Mouse (Mus musculus) urinary bladder, postnatal 25 days (tissue): Measurements from ENCODE around the gene Bcl2.

Experiments
- DNase-seq: peaks from one replicate; pipeline ENCODE4 v3.0.0; 2022; ENCODE audit warnings: low spot score

Bcl2 gene

DNA sequence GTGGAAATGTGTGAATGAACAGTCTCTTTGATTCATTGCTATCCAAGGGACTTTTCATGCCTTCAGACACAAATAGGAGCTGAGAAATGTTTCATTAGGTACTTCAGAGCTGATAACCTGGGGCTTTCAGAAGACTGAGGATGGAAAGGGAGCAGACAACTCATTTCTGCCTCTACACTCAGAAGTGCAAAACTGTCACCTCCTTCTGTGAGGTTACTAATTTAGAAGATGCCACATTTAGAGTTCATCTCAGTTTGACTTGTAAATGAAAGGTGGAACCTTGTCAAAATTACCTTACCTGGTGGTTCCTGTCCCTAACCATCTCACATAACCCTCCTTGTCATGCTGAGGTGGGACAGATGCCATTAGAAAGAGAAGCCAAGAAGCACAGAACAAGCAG is 128.7 kb downstream of the Bcl2 start:
- no peak for DNase-seq

DNA sequence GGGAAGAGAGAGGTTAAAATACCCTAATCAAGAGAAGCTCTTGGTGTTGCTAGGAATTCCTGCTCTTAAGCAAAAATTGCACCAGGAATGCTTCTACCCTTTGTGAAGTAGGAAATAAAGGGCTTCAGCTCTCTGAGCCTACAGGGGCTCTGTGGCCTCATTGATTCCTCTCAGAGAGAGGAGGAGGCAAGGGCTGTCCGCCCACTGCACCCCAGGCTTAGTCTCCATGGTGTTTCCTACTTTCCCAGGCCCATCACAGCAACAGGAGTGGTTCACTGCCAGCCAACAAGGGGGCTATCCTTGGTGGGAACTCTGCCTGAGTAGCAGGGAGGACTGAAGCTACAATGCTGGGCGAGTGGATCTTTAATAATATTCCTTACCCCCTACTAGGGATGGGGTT is 129.2 kb downstream of the Bcl2 start:
- DNase-seq, result no peak

DNA sequence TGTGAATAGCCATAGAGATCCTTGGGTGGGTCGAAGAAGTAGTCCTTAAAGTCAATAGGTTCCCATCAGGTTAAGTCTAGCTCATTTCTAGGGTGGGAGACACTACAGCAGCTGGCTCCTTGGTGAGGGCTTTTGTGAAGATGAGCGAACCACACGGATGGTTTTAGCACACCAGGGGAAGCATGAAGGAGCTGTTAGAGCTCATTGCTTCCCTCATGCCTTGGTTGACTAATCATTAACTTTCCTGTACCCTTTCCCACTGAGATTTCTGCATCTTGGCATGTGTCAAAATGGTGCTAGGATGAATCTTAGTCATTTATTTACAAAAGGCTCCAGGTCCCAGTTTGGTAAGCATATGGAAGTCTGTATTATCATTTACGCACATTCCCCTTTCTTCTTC is 129.8 kb downstream of the Bcl2 start:
- no peak for DNase-seq

DNA sequence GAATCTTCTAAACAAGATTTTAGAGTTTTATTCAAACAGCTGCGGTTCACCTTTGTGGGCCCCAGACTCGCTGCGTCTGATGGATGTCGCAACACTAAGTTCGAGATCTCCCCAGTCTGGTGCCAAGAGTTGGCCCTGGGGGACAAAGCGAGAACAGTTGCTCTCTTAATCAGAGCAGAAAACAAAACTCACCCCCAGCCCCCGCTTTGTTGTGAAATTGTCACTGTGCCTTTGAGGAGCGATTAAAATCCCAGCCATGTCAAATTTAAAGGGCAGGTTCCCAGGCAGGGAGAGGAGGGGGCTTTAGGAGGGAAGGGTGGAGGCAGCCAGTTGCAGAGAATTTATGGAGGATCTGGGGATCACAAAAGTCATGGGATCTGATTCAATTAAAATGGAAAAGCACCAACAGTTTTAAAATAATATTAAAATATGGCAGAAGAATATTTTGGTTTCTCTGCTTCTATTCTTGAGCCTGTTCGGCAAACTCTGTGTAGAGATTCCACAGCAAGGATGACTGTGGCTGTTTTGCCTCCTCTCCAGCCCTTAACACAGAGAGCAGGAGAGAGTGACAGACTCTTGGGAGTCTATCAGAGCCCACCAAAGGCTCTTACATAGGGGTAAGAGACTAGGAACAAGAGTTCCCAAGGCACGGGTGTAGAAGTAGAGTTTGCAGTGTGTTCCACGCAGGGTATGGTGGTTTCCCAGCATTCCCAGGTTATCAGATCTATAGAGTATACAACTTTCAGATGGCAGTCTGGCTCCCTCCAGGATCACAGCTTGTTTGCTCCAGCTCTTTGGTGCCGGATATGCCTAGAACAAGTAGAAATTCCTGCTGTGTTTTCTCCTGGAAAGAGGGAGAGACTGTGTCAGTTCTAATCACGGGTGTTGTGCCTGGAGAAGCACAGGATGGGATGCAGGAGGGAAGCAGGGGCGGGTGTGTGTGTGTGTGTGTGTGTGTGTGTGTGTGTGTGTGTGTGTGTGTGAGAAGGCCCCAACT is 130.5 kb downstream of the Bcl2 start:
- peak; percentile 11 for DNase-seq

DNA sequence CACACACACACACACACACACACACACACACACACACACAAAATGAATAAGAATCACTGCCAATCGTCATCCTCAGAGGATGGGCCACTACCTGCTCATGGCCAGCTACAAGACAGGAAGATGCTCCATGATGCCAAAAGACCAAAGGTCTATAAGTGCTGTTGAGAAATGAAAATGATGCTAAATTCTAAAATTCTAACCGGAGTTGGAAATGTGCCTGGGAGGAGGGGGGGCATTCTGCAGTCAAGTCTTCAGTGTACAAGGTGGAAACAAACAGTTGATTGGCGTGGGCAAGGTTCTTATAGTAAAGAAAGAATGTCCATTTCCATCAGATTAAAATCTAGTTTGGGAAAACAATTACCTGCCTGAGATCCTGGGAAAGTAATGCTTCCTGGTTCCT is 131.3 kb downstream of the Bcl2 start:
- DNase-seq, result no peak

DNA sequence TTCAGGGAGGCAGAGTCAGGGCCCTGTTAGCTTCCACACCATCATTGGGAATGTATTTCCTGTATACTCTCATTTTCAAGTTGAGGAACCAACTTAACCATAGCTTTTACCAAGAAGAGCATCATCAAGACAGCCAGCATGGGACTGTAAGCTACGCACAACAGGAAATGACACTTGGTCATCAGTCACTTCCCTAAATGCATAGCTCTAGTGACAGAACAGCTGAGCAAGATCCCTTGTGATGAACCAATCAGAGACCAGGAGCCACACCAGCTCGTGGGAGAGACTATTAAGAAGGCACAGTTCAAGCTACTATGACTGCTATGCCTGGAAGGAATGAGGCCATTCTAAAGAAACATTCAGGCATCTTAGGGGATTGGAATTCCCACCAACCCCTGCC is 132.3 kb downstream of the Bcl2 start:
- DNase-seq, result no peak

DNA sequence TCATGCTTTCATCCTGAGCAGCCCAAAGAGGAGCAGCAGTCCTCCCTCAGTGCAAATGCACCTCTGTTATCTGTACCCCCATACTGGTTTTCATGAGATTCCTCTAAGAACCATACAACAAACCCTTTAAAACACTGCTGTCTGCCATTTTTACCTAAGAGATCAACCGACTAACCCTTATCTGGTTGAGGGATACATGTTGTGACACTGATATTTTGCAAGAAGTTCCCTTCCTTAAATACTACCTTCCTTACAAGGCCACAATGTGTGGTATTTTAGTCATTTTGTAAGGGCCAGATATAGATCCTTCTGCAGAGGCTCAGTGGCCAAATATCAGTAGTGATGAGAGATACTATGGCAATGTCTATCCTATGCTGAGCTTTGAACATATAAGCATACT is 134.3 kb downstream of the Bcl2 start:
- no peak for DNase-seq

DNA sequence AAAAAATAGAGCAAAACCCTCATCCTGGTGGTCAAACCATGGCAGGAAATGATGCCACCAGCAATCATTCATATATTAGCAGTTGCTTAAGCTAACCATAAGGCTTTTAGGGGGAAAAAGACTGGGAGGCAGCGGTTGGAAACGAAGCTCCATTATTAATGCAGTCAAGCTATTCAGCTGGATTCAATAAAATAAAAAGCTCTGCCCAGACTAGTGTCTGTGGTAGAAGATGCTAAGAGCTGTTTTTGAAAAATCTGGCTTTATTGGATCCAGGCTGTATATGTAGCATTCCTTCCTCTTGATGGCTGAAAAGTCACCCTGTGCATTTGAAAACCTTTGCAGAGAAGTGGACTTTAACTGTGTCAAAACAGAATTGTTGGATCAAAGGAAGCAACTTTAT is 141.6 kb downstream of the Bcl2 start:
- no peak for DNase-seq

DNA sequence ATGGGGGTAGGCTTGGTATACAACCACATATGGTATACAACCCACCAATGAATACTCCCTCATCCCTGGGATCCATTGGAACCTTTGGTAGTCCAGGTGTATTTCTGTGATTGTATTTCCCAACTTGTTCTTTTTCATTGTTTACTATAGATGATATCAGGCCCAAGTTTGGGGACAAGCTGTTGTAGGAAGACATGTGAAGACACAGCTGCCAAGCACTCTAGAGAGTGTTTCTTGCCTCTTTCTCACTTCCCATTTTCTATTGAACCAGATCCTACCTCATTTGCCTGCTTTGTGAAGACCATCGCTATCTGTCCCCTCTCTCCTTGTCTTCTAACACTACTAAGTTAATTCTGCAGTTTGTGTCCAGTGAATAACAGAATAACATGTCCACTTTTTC is 143.2 kb downstream of the Bcl2 start:
- DNase-seq, result no peak

DNA sequence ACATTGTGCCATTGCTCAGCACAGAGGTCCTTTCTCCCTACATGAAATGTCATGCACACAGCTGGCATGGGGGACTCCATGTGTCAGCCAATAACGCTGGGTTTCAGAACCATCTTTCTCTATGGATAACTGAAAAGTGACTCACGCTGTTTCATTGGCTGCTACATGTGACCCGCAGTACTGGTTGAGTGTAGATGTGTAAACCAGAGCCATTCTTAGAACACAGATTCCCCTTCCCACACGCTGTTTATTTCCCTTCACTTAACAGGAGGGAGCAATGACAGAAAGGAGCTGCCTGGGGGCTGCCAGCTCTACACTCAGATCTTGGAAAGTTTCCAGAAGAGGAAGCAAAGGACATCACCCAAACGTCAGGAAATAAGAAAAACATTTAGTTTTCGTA is 143.7 kb downstream of the Bcl2 start:
- no peak for DNase-seq

DNA sequence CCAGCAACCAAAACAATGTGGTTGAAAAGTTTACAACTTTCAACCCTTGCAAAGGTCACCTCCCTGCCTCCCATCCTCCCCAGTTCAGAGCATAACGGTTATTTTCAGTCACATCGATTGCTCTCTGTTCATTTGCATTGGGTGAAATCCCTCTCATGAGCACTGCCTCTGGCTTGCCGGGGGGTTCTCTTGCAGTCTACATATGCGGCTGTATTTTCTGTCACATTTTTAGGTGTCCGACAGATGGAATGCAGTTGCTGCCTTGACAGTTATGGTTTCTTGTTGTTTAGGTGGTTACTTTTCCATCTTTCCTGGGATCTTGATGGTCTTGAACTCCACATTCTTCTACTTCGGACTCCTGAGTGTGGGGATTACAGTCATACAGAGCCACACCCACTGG is 144.4 kb downstream of the Bcl2 start:
- DNase-seq, result no peak

DNA sequence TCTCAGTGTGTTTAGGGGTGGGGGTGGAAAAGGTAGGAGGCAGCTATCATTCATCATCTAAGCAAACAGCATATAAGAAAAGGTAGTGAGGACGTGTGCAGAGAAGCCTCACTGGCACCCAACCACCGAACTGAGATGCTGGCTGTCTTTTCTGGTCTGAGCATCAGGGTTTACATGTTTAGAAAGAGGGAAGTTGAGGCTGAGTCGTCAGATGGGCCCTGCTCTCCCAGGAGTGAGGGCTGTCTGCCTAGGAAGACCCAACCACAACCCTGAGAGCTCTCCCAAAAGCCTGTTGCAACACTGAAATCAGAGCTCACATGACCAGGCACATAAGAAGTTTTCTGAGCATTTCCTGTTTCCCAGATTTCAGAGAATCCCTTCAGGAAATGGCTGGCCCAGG is 145.2 kb downstream of the Bcl2 start:
- no peak for DNase-seq

DNA sequence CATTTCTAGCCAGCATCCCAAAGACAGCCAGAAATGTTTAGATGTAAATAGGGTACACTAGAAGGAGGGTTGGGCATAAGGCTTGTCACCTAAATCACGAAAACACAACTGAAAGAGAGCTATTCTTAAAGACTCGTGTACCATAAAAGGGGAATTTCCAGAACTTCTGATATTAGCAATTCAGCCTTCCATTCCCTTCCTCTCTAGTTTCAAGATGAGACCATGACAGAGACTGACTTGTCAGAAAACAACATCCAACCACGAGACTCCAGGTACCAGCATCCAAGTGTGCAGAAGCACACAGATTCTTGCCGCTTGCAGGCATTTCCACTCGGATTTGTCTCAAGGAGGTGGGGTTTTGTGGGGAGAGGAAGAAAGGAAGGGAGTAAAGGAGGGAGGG is 146.6 kb downstream of the Bcl2 start:
- DNase-seq, result no peak

DNA sequence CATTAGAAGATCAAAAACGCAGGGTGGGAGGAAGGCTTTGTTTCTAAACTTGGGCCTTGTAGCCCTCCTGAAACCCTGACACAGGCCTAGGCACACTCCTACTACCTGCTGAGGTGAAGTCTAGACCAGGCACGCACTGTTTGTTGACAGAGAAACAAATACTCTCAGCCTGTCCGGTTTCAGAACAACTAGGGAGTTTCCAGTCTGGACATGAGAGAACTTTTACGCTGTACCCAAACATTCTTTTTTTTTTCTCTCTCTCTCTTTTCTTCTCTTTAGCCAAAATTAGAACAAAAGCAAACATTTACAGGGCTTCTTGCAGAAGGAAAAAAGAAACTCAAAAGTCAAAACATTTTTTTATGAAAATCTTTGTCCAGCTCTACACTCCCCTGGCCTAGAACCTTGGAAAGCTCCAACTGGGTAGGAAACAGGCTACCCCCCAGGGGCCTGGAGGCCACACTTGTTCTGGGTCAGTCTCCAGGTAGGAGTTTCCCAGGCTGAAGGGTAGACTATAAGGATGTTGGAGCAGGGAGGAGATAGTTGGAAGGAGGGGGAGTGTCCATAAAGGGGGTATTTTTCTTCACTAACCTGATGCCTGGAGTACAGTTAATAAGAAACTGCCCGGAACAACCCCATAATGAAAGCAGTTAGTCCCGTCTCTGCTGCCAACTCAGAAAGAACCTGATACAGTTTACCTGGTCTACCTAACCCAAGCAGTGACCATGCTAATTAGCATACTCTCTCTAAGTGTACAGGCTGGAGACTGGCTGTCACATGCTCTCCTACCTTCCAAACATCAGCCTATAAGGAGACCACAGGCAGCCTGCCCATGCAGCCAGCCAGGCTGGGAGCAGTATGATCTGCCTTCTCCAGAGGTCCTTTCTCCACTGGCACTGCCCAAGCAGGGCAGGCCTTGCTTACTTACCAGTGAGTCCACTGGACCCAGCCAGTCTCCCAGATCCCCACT is 147.7 kb downstream of the Bcl2 start:
- DNase-seq, result no peak

DNA sequence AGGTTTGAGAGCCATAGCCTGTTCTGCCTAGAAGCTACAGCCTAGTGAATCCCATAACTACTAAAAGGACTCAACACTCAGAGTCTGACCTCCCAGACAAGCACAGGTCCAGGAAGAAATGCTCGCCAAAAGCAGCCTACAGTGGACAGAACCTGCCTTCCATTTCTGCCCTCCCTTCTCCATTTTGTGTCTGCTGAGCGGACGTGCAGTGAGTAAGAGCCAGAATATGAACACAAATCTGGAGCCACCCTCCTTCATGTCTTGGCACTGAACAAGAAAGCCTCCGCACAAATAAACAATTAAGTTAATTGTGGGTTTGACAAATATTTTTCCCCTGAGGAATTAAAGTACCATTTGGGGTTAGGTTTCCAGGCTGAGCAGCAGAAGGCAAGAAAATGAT is 148.8 kb downstream of the Bcl2 start:
- DNase-seq, result no peak

DNA sequence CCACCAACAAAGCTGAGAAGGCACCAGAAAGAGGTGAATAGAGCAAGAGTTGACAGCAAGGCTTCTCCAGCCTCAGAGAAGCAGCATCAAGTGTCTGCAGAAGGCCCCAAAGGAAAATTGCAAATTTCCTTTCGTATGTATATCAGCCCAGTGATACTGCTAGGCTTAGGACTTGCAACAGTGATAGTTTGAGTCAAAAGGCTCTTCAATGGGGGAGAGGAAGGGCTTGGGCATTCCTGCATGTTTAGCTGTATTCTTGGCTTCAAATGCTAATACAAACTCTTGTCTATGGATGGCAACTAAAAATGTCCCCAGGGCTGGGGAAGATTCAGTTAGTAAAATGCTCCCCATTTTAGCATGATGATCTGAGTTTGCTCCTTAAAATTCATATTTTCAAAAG is 149.6 kb downstream of the Bcl2 start:
- DNase-seq, result no peak

DNA sequence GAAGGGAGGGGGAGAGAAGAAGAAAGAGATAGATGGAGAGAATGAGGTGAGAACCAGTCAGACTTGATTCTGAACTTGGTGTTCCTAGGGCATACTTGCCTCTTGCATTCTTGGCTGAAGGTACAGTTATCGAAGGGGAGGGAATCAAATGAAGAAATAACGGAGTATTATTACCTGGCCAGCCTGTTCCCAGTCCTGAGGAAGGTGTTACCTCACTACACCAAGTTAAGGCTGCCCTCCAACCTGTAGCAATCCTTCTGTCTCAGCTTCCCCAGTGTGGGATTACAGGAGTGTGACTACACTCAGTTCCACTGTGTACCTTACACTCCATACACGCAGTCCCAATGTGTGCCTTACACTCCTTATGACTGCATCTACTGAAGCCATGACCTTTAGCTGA is 151.3 kb downstream of the Bcl2 start:
- no peak for DNase-seq

DNA sequence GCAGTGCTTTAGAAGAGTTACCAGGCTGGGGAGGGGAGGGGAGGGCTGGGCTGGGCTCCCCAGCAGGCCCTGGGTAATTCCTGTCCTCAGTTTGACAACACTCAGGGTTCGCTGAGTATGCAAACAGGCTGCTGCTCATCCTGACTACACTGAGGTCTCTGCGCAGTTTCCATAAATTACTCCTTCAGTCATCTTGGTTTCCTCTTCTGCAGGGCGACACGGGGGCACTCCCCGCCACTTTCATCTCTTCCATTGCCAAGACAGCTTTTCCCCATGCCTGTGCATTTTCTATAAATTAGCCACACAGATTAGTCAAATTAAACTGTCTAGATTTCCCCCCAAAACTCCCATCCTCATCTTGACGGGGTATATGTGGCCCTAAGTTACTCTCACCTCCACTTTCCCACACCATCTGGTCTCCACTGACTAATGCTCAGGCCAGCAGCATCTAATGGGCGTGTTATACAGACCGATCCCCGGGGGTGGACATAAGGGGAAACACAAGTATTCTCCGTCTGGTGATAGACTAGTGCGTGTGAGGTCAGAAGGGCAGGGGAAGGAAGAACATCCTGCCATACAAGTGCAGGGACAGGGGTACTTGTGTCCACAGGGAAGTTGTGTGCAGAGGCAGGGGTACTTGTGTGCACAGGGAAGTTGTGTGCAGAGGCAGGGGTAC is 152.9 kb downstream of the Bcl2 start:
- no peak for DNase-seq

DNA sequence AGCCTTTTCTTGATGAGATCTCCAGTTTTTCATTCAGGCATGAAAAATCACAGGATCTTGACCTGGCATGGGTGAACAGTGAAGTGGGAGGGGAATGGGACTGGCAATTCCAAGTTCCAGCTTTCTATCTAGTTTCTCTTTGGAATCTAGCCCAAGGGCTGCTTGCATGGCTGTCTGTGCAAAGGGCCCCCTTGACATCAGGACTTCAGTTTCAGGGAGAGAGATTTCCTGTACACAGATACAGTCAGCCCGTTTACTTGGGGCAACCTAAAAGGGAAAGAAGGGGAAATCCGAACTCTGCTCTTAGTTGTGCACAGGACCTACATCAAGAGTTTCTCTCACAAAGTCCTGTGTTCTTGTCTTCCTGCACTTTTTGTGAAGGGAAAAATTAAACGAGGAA is 154.0 kb downstream of the Bcl2 start:
- DNase-seq, result no peak

DNA sequence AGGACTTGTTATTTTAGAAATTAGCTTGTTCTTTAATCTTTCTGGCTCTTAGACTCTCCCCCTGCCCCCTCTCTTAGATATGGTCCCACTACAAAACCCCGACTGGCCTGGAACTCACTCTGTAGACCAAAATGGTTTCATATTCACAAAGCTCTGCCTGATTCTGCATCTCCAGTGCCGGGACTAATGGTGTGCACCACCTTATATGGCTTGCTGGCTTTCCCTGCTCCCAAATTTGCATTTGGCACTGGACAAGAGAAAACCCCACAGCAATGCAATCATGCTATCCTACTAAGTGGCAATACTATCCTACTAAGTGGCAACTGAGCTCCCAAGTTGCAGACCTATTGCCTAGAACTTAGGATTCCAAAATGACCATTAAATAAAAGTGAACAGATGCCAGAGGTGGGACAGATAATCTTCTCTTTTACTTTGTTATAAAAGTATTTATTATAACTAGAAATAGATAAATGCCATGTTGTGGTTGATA is 154.9 kb downstream of the Bcl2 start:
- no peak for DNase-seq

DNA sequence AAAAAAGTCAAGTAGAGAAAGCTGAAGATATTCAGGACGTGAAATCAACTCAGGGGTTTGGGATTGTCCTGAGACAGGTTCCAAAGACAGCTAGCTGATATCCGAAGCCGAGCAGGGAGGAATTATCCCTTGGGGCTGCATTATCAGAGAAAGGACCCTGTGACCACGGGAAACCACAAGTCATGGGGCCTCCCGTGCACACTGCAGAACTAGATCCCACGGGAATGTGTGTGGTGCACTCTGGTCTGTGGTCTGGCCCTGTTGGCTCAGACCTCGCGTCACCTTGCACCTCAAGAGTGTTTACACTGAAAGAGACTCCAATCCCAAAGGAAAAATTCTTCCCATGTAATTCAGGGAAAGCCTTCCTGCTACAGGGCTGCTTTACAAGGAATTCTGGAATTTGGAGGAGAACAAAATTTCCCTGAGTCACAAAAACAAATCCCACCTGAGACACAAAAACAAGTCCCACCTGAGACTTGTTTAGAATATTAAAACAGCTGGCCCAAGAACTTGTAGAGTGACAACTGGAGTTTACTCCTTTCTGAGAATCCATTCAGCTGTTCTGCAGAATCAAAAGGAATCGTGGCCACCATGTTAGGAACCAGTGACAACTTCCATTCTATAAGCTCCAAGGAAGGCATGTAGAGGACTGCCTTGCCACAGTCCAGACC is 158.4 kb downstream of the Bcl2 start:
- no peak for DNase-seq
